12 mouse cellular contexts compared by ENCODE assay signal in the genomic region with DNA sequence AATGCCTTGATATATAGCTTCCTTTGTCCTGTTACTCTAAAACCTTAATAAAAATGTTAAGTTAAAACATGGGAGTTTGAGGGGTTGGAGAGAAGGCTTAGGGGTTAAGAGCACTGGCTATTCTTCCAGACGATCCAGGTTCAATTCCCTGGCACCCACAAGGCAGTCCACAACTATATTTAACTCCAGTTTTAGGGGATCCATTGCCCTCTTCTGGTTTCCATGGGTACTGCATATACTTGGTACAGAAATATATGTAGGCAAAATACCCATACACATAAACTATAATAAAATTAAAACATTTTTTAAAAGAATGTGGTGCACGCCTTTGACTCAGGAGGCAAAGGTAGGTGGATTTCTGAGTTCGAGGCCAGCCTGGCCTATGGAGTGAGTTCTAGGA. TPM values are rescaled to one million over a fixed set of nuclear protein-coding genes. Genes with fewer than 3 reads are reported as not detected.
DNase-seq lines count a peak whose midpoint lies in the region; ATAC-seq and TF ChIP-seq lines count a peak whose summit lies in the region.
"Had no signal": no experiment of that assay in that cellular context is flagged by ENCODE, and none has a peak within 500 bp of the region (broad histone marks: within the 10 kb centered on the region; RNA-seq: fewer than 3 reads in every experiment).

No protein-coding gene starts in this region.

- no peak for ATAC-seq in liver, embryonic 12.5 days
- ATAC-seq in frontal cortex, adult (ENCODE audit: low TSS enrichment): no peak

- no peak overlapping the region for H3K4me3 ChIP-seq in liver, adult 2 months (ENCODE audit: insufficient read depth, low read depth, low read length)
- H3K4me3 ChIP-seq in liver, embryonic 12.5 days: no peak overlapping the region
- no peak overlapping the region for H3K4me3 ChIP-seq in ES-E14 (ENCODE audit: insufficient read depth in 1 of 2, low read depth in 1 of 2, low read length in 2 of 2, poor library complexity in 1 of 2, severe bottlenecking in 1 of 2)
- H3K4me3 ChIP-seq: forebrain, embryonic 10.5 days; neural tube, embryonic 13.5 days had no signal

- no peak overlapping the region for H3K4me2 ChIP-seq in liver, embryonic 12.5 days
- H3K4me2 ChIP-seq: neural tube, embryonic 13.5 days had no signal

- H3K36me3 ChIP-seq in liver, adult 2 months (ENCODE audit: control insufficient read depth, insufficient read depth, low read length): no peaks in the 10 kb centered on the region
- no peaks in the 10 kb centered on the region for H3K36me3 ChIP-seq in liver, embryonic 12.5 days
- no peaks in the 10 kb centered on the region for H3K36me3 ChIP-seq in ES-E14 (ENCODE audit: control insufficient read depth, insufficient read depth, low read length, poor library complexity, severe bottlenecking)
- H3K36me3 ChIP-seq: forebrain, embryonic 10.5 days; neural tube, embryonic 13.5 days had no signal

- no peak overlapping the region for H3K27ac ChIP-seq in liver, adult 2 months (replicated peaks; ENCODE audit: insufficient read depth, low read depth, low read length)
- H3K27ac ChIP-seq in liver, embryonic 12.5 days: no peak overlapping the region
- no peak overlapping the region for H3K27ac ChIP-seq in ES-E14 (ENCODE audit: insufficient read depth, low read depth, low read length, poor library complexity, severe bottlenecking)
- H3K27ac ChIP-seq: forebrain, embryonic 10.5 days; macrophage; neural tube, embryonic 13.5 days had no signal

- DNase-seq in cerebellum, adult 8-10 months: peak; percentile 7
- DNase-seq in cerebellum, postnatal 36 days: no peak
- peak; percentile 32 for DNase-seq in liver, adult 2 months (ENCODE audit: extremely low read depth, low read depth, low spot score)
- DNase-seq in ES-E14 (ENCODE audit: low read depth, low spot score): no peak
- peak; percentile 14 for DNase-seq in lung, postnatal 10 days
- DNase-seq in frontal cortex, postnatal 25 days (ENCODE audit: low spot score in 2 of 2): no peak
- DNase-seq: adrenal gland, postnatal 25 days had no signal

- peak; percentile 45 for TF ChIP-seq CTCF in liver, adult 2 months (IDR thresholded peaks at IDR 0.05; ENCODE audit: low read depth, low read length)

- 0 out of 2 replicates have a peak, but pooled peaks cover 2% of the 10 kb centered on the region for H3K9me3 ChIP-seq in liver, embryonic 12.5 days (replicated peaks)
- no peaks in the 10 kb centered on the region for H3K9me3 ChIP-seq in ES-E14 (ENCODE audit: control insufficient read depth, insufficient read depth, low read depth, low read length)
- H3K9me3 ChIP-seq: neural tube, embryonic 13.5 days had no signal

- no peaks in the 10 kb centered on the region for H3K27me3 ChIP-seq in liver, adult 2 months (ENCODE audit: control insufficient read depth, insufficient read depth, low read length)
- H3K27me3 ChIP-seq in liver, embryonic 12.5 days (replicated peaks): no peaks in the 10 kb centered on the region
- H3K27me3 ChIP-seq: neural tube, embryonic 13.5 days had no signal

- no peak overlapping the region for H3K9ac ChIP-seq in liver, adult 2 months (ENCODE audit: low read depth, low read length)
- no peak overlapping the region for H3K9ac ChIP-seq in liver, embryonic 12.5 days
- H3K9ac ChIP-seq in ES-E14 (ENCODE audit: insufficient read depth, low read depth, low read length, poor library complexity, severe bottlenecking): no peak overlapping the region
- H3K9ac ChIP-seq: neural tube, embryonic 13.5 days had no signal

- H3K79me2 ChIP-seq in liver, adult 2 months (ENCODE audit: control insufficient read depth, insufficient read depth, low read length): no peaks in the 10 kb centered on the region

- TF ChIP-seq POLR2A in liver, adult 2 months (IDR thresholded peaks at IDR 0.05; ENCODE audit: extremely low read depth, insufficient read depth, low read length): no peak

- 76% methylated on average over 3 of the region's 3 CpGs for WGBS in liver, adult 2 months
- whole genome bisulfite sequencing in liver, embryonic 12.5 days (ENCODE audit: insufficient replicate concordance): 46% methylated on average over 3 of the region's 3 CpGs

- in situ Hi-C loops in ES-E14 (cut with MboI; ENCODE audit: low sequenced_read_pairs in 2 of 2, unreplicated experiment in 2 of 2): no loop called here

- H3K4me1 ChIP-seq in liver, adult 2 months (ENCODE audit: control insufficient read depth, insufficient read depth, low read length): no peaks in the 10 kb centered on the region
- H3K4me1 ChIP-seq in liver, embryonic 12.5 days: no peaks in the 10 kb centered on the region
- H3K4me1 ChIP-seq in ES-E14 (ENCODE audit: control insufficient read depth in 2 of 2, insufficient read depth in 2 of 2, low read length in 2 of 2, poor library complexity in 1 of 2): peaks cover 6 to 22% of the 10 kb centered on the region in 2 experiments

TF ChIP-seq in ES-E14, 5 proteins besides CTCF, POLR2A, EP300 and RAD21:
- TF ChIP-seq ZC3H11A (IDR thresholded peaks at IDR 0.05; ENCODE audit: borderline replicate concordance, low read depth, low read length) (peak; percentile 31; the same call in 1 of the 2 replicates), CHD2 (IDR thresholded peaks at IDR 0.05; ENCODE audit: low read depth, low read length) (no peak)

RNA-seq across cellular contexts. Expression of a gene that starts 44.9 kb away (rescaled TPM):
- 81.6 and 86.0 TPM in 2 replicates for total RNA-seq in liver, adult 2 months (2014; rRNA removed)
- 14.1 and 15.6 TPM in 2 replicates for polyA plus RNA-seq in liver, adult 2 months (2012; rRNA removed)
- 53.6 and 57.9 TPM in 2 replicates for polyA plus RNA-seq in liver, embryonic 12.5 days (2016; fragmentation: Nextera tagmentation; extraction: Ambion mirVana)
- 368 and 425 TPM in 2 replicates for total RNA-seq in ES-E14 (2012; rRNA removed)

RNA-seq across cellular contexts. Expression of a gene that starts 45.5 kb away (rescaled TPM):
- 3.2 and 5.6 TPM in 2 replicates for total RNA-seq in liver, adult 2 months (2014; rRNA removed)
- polyA plus RNA-seq in liver, adult 2 months (2012; rRNA removed): 6.6 and 6.8 TPM in 2 replicates
- 8.5 and 9.8 TPM in 2 replicates for polyA plus RNA-seq in liver, embryonic 12.5 days (2016; fragmentation: Nextera tagmentation; extraction: Ambion mirVana)
- total RNA-seq in ES-E14 (2012; rRNA removed): 3.1 and 4.3 TPM in 2 replicates

RNA-seq across cellular contexts. Expression of a gene that starts 49.8 kb away (rescaled TPM):
- total RNA-seq in liver, adult 2 months (2014; rRNA removed): not detected in 2 replicates
- not detected in 2 replicates for polyA plus RNA-seq in liver, adult 2 months (2012; rRNA removed)
- polyA plus RNA-seq in liver, embryonic 12.5 days (2016; fragmentation: Nextera tagmentation; extraction: Ambion mirVana): 0.05 TPM in 1 of 2 replicates, not detected in the other
- 0.79 and 0.85 TPM in 2 replicates for total RNA-seq in ES-E14 (2012; rRNA removed)

Comparison
In these comparisons a context has a peak if more than half of its experiments do, and no peak if none do; other contexts are left out.
1. DNase-seq: peak in cerebellum, adult 8-10 months (single experiment), liver, adult 2 months (single experiment) and lung, postnatal 10 days (single experiment); none in cerebellum, postnatal 36 days (0 of 2), ES-E14 (single experiment) and frontal cortex, postnatal 25 days (0 of 2).